Mouse (Mus musculus): ENCODE measurements around the gene Per2.

Gene Per2

GRCm38 (mm10) chr1:91434905-91435304, 24.2 kb downstream of the Per2 start:
- no peak for DNase-seq (ENCODE audit: low spot score)

GRCm38 (mm10) chr1:91430761-91431160, 28.4 kb downstream of the Per2 start:
- no peak for DNase-seq (ENCODE audit: low spot score)

- DNase-seq (ENCODE audit: low spot score), result no peak
Measured at GRCm38 (mm10) chr1:91429212-91429611, 29.9 kb downstream of the Per2 start.

GRCm38 (mm10) chr1:91428614-91429013, 30.5 kb downstream of the Per2 start:
- DNase-seq (ENCODE audit: low spot score), result peak; percentile 65

- no peak for DNase-seq (ENCODE audit: low spot score)
Measured at GRCm38 (mm10) chr1:91426397-91426796, 32.7 kb downstream of the Per2 start.

GRCm38 (mm10) chr1:91420601-91421065, 38.5 kb downstream of the Per2 start:
- no peak for DNase-seq (ENCODE audit: low spot score)

- DNase-seq (ENCODE audit: low spot score), result no peak
Measured at GRCm38 (mm10) chr1:91419862-91420600, 39.1 kb downstream of the Per2 start.

GRCm38 (mm10) chr1:91417991-91418390, 41.1 kb downstream of the Per2 start:
- DNase-seq (ENCODE audit: low spot score), result no peak

GRCm38 (mm10) chr1:91415311-91415710, 43.8 kb downstream of the Per2 start:
- DNase-seq (ENCODE audit: low spot score), result no peak

GRCm38 (mm10) chr1:91414903-91415302, 44.2 kb downstream of the Per2 start:
- DNase-seq (ENCODE audit: low spot score), result no peak

- peak; percentile 33 for DNase-seq (ENCODE audit: low spot score)
Measured at GRCm38 (mm10) chr1:91413898-91414594, 45.1 kb downstream of the Per2 start, which contains the start of gene Hes6. Gene Hes6 (minus strand): TSS chr1:91414038.

GRCm38 (mm10) chr1:91413536-91413897, 45.6 kb downstream of the Per2 start:
- DNase-seq (ENCODE audit: low spot score), result no peak

GRCm38 (mm10) chr1:91413030-91413506, 46.1 kb downstream of the Per2 start:
- peak; percentile 95 for DNase-seq (ENCODE audit: low spot score)

GRCm38 (mm10) chr1:91412286-91413029, 46.7 kb downstream of the Per2 start:
- DNase-seq (ENCODE audit: low spot score), result no peak

GRCm38 (mm10) chr1:91411631-91412285, 47.4 kb downstream of the Per2 start:
- DNase-seq (ENCODE audit: low spot score), result no peak

- DNase-seq (ENCODE audit: low spot score), result no peak
Measured at GRCm38 (mm10) chr1:91407819-91408218, 51.3 kb downstream of the Per2 start.

GRCm38 (mm10) chr1:91405406-91406169, 53.5 kb downstream of the Per2 start:
- DNase-seq (ENCODE audit: low spot score), result no peak

GRCm38 (mm10) chr1:91404976-91405375, 54.1 kb downstream of the Per2 start:
- DNase-seq (ENCODE audit: low spot score), result no peak

- DNase-seq (ENCODE audit: low spot score), result peak; percentile 75
Measured at GRCm38 (mm10) chr1:91398260-91399062, 60.7 kb downstream of the Per2 start, which contains the start of gene Ilkap. Gene Ilkap (minus strand): TSS chr1:91398815.

- DNase-seq (ENCODE audit: low spot score), result no peak
Measured at GRCm38 (mm10) chr1:91397927-91398259, 61.2 kb downstream of the Per2 start.
